Mouse (Mus musculus): ENCODE results near the gene Susd6. TPM values are rescaled to one million over a fixed set of nuclear protein-coding genes. Genes with fewer than 3 reads are reported as not detected.
A peak's percentile ranks its signal among the peaks of the same experiment; 100 is the strongest.

Susd6 gene
- total RNA-seq, 1 experiment: 49.5 TPM

- no peak within 1 kb of the TSS for H3K27ac ChIP-seq (ENCODE audit: insufficient read depth, low read depth, low read length, poor library complexity, severe bottlenecking)
- no peak for DNase-seq (ENCODE audit: low read depth, low spot score)
- TF ChIP-seq MAFK (IDR thresholded peaks at IDR 0.05; ENCODE audit: insufficient read depth, low read depth, low read length) (no peak), ZC3H11A (IDR thresholded peaks at IDR 0.05; ENCODE audit: borderline replicate concordance, low read depth, low read length) (peak; percentile 25; the same call in 1 of the 2 replicates)
- H3K36me3 ChIP-seq (ENCODE audit: control insufficient read depth, insufficient read depth, low read length, poor library complexity, severe bottlenecking): no peaks in the 10 kb centered on the region
- H3K9ac ChIP-seq (ENCODE audit: insufficient read depth, low read depth, low read length, poor library complexity, severe bottlenecking): 0 out of 2 replicates have a peak within 1 kb of the TSS, but pooled peaks have one; percentile 6
- H3K4me3 ChIP-seq (ENCODE audit: insufficient read depth in 1 of 2, low read depth in 1 of 2, low read length in 2 of 2, poor library complexity in 1 of 2, severe bottlenecking in 1 of 2): peak within 1 kb of the TSS; percentile 64 to 75
- H3K9me3 ChIP-seq (ENCODE audit: control insufficient read depth, insufficient read depth, low read depth, low read length): no peaks in the 10 kb centered on the region
- peaks cover 2% of the 10 kb centered on the region in 2 experiments; a peak in 2 of 4 replicates for H3K4me1 ChIP-seq (ENCODE audit: control insufficient read depth in 2 of 2, insufficient read depth in 2 of 2, low read length in 2 of 2, poor library complexity in 1 of 2)
- in situ Hi-C loops (cut with MboI; ENCODE audit: low sequenced_read_pairs in 2 of 2, unreplicated experiment in 2 of 2): loop anchor here (10.0 kb wide), 2 partner anchors 124 to 134 kb away; no protein-coding TSS in a partner anchor
These were observed 29.9 kb upstream of the Susd6 start, which contains the start of gene Ccdc177 for GRCm38 (mm10) chr12:80760396-80760801. TSS of gene Ccdc177 (minus strand) at chr12:80760687.

- no peak for DNase-seq (ENCODE audit: low read depth, low spot score)
- Histone ChIP-seq H3K4me3 (ENCODE audit: insufficient read depth in 1 of 2, low read depth in 1 of 2, low read length in 2 of 2, poor library complexity in 1 of 2, severe bottlenecking in 1 of 2) (no peak overlapping the region), H3K36me3 (ENCODE audit: control insufficient read depth, insufficient read depth, low read length, poor library complexity, severe bottlenecking) (no peaks in the 10 kb centered on the region), H3K4me1 (ENCODE audit: control insufficient read depth in 2 of 2, insufficient read depth in 2 of 2, low read length in 2 of 2, poor library complexity in 1 of 2) (peaks cover 2% of the 10 kb centered on the region in 2 experiments; a peak in 2 of 4 replicates), H3K9me3 (ENCODE audit: control insufficient read depth, insufficient read depth, low read depth, low read length) (no peaks in the 10 kb centered on the region), H3K9ac (ENCODE audit: insufficient read depth, low read depth, low read length, poor library complexity, severe bottlenecking) (no peak overlapping the region), H3K27ac (ENCODE audit: insufficient read depth, low read depth, low read length, poor library complexity, severe bottlenecking) (no peak overlapping the region)
- in situ Hi-C loops (cut with MboI; ENCODE audit: low sequenced_read_pairs in 2 of 2, unreplicated experiment in 2 of 2): loop anchor here (10.0 kb wide), 2 partner anchors 122 to 132 kb away; no protein-coding TSS in a partner anchor
- TF ChIP-seq ZNF384 (IDR thresholded peaks at IDR 0.05; ENCODE audit: low read depth, low read length): no peak
- no peak for TF ChIP-seq HCFC1 (IDR thresholded peaks at IDR 0.05; ENCODE audit: borderline replicate concordance, insufficient read depth, low read length)
- no peak for TF ChIP-seq CHD2 (IDR thresholded peaks at IDR 0.05; ENCODE audit: low read depth, low read length)
- TF ChIP-seq ZC3H11A (IDR thresholded peaks at IDR 0.05; ENCODE audit: borderline replicate concordance, low read depth, low read length): no peak
- TF ChIP-seq MAFK (IDR thresholded peaks at IDR 0.05; ENCODE audit: insufficient read depth, low read depth, low read length): no peak
These were observed 27.3 kb upstream of the Susd6 start for GRCm38 (mm10) chr12:80762982-80763381.

GRCm38 (mm10) chr12:80764116-80764515, 26.2 kb upstream of the Susd6 start:
- no peak overlapping the region for H3K9ac ChIP-seq (ENCODE audit: insufficient read depth, low read depth, low read length, poor library complexity, severe bottlenecking)
- H3K4me3 ChIP-seq (ENCODE audit: insufficient read depth in 1 of 2, low read depth in 1 of 2, low read length in 2 of 2, poor library complexity in 1 of 2, severe bottlenecking in 1 of 2): no peak overlapping the region
- no peaks in the 10 kb centered on the region for H3K9me3 ChIP-seq (ENCODE audit: control insufficient read depth, insufficient read depth, low read depth, low read length)
- no peak for TF ChIP-seq CHD2 (IDR thresholded peaks at IDR 0.05; ENCODE audit: low read depth, low read length)
- TF ChIP-seq ZNF384 (IDR thresholded peaks at IDR 0.05; ENCODE audit: low read depth, low read length): no peak
- no peak for TF ChIP-seq HCFC1 (IDR thresholded peaks at IDR 0.05; ENCODE audit: borderline replicate concordance, insufficient read depth, low read length)
- TF ChIP-seq MAFK (IDR thresholded peaks at IDR 0.05; ENCODE audit: insufficient read depth, low read depth, low read length): no peak
- TF ChIP-seq ZC3H11A (IDR thresholded peaks at IDR 0.05; ENCODE audit: borderline replicate concordance, low read depth, low read length): no peak
- no peak overlapping the region for H3K27ac ChIP-seq (ENCODE audit: insufficient read depth, low read depth, low read length, poor library complexity, severe bottlenecking)
- peaks cover 2% of the 10 kb centered on the region in 2 experiments; a peak in 2 of 4 replicates for H3K4me1 ChIP-seq (ENCODE audit: control insufficient read depth in 2 of 2, insufficient read depth in 2 of 2, low read length in 2 of 2, poor library complexity in 1 of 2)
- no peaks in the 10 kb centered on the region for H3K36me3 ChIP-seq (ENCODE audit: control insufficient read depth, insufficient read depth, low read length, poor library complexity, severe bottlenecking)
- no peak for DNase-seq (ENCODE audit: low read depth, low spot score)
- in situ Hi-C loops (cut with MboI; ENCODE audit: low sequenced_read_pairs in 2 of 2, unreplicated experiment in 2 of 2): loop anchor here (10.0 kb wide), 2 partner anchors 121 to 131 kb away; no protein-coding TSS in a partner anchor

- 0 out of 4 replicates have a peak overlapping the region, but pooled peaks of 1 of the 2 experiments have one; percentile 7 for H3K4me3 ChIP-seq (ENCODE audit: insufficient read depth in 1 of 2, low read depth in 1 of 2, low read length in 2 of 2, poor library complexity in 1 of 2, severe bottlenecking in 1 of 2)
- H3K9ac ChIP-seq (ENCODE audit: insufficient read depth, low read depth, low read length, poor library complexity, severe bottlenecking): no peak overlapping the region
- H3K36me3 ChIP-seq (ENCODE audit: control insufficient read depth, insufficient read depth, low read length, poor library complexity, severe bottlenecking): no peaks in the 10 kb centered on the region
- TF ChIP-seq HCFC1 (IDR thresholded peaks at IDR 0.05; ENCODE audit: borderline replicate concordance, insufficient read depth, low read length): no peak
- TF ChIP-seq MAFK (IDR thresholded peaks at IDR 0.05; ENCODE audit: insufficient read depth, low read depth, low read length): no peak
- peak; percentile 82; the same call in 1 of the 2 replicates for TF ChIP-seq ZC3H11A (IDR thresholded peaks at IDR 0.05; ENCODE audit: borderline replicate concordance, low read depth, low read length)
- no peak for TF ChIP-seq CHD2 (IDR thresholded peaks at IDR 0.05; ENCODE audit: low read depth, low read length)
- TF ChIP-seq ZNF384 (IDR thresholded peaks at IDR 0.05; ENCODE audit: low read depth, low read length): no peak
- H3K4me1 ChIP-seq (ENCODE audit: control insufficient read depth in 2 of 2, insufficient read depth in 2 of 2, low read length in 2 of 2, poor library complexity in 1 of 2): peaks cover 0 to 6% of the 10 kb centered on the region in 2 experiments; a peak in 2 of 4 replicates
- no peaks in the 10 kb centered on the region for H3K9me3 ChIP-seq (ENCODE audit: control insufficient read depth, insufficient read depth, low read depth, low read length)
- DNase-seq (ENCODE audit: low read depth, low spot score): peak; percentile 83
- H3K27ac ChIP-seq (ENCODE audit: insufficient read depth, low read depth, low read length, poor library complexity, severe bottlenecking): no peak overlapping the region
- in situ Hi-C loops (cut with MboI; ENCODE audit: low sequenced_read_pairs in 2 of 2, unreplicated experiment in 2 of 2): loop anchor here (10.0 kb wide), 2 partner anchors 115 to 125 kb away; no protein-coding TSS in a partner anchor
These were observed 20.6 kb upstream of the Susd6 start for GRCm38 (mm10) chr12:80769697-80770096.
